Mouse (Mus musculus) brain, embryonic 14.5 days (tissue): ENCODE measurements around the gene Kansl1l.

Source experiments
- CTCF ChIP-seq: fragments of 200-500 bp; IDR thresholded peaks from 2 replicates; pipeline ENCODE4 v1.5.1; 2012; ENCODE audit warnings: inconsistent platforms, mild to moderate bottlenecking, moderate library complexity, borderline replicate concordance; ENCODE audit not compliant: insufficient read depth, insufficient read length; ENCODE audit errors: extremely low read depth
- POLR2A ChIP-seq: fragments of 200-500 bp; IDR thresholded peaks from 2 replicates; pipeline ENCODE4 v1.6.1; 2012; ENCODE audit warnings: mild to moderate bottlenecking, inconsistent platforms, borderline replicate concordance; ENCODE audit not compliant: poor library complexity, insufficient read depth, insufficient read length, severe bottlenecking; ENCODE audit errors: extremely low read depth

DNA sequence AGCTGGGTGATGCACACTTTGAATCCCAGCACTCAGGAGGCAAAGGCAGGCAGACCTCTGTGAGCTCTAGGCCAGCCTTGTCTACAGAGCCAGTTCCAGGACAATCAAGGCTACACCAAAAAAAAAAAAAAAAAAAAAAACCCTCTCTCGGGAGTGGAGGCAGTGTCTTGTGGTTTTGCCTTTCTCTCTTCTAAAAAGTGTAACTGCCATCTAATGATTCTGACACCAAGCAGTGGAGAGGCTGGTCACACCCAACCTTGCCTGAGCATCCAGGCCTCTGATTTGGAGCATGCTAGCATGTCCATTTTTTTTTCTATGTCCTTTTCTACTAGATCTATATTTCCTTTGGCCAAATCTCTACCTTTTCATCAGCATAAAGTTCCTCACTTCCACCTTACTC, 21.8 kb upstream of the Kansl1l start:
- TF ChIP-seq POLR2A (no peak), CTCF (no peak)
